Mouse (Mus musculus) forebrain, embryonic 16.5 days (tissue): ENCODE measurements at regions not wholly inside any gene's neighbourhood (a gene's known extent, or its start where the extent isn't known, plus 50 kb on each side); places are given as distances from the start of the nearest gene placed in this dataset.

Experiments used
- ATAC-seq: fragments of 200-750 bp; cut with Nextera tagmentation; 2 replicates; pipeline ENCODE4 v1.8.0; 2017; ENCODE audit warnings: mild to moderate bottlenecking, moderate library complexity
- H3K27ac ChIP-seq: fragments of 300-500 bp; sonication (generic); 2 replicates; pipeline ENCODE4 v1.5.1; 2014; ENCODE audit warnings: low read length, control low read depth
- H3K27me3 ChIP-seq: fragments of 300-500 bp; sonication (generic); replicated peaks from 2 replicates; pipeline ENCODE4 v1.6.1; 2014; ENCODE audit warnings: low read length; ENCODE audit not compliant: control insufficient read depth, insufficient read depth
- H3K36me3 ChIP-seq: fragments of 300-500 bp; sonication (generic); 2 replicates; pipeline ENCODE4 v1.6.1; 2014; ENCODE audit not compliant: control insufficient read depth, insufficient read depth
- H3K4me1 ChIP-seq: fragments of 300-500 bp; sonication (generic); replicated peaks from 2 replicates; pipeline ENCODE4 v1.6.1; 2014; ENCODE audit warnings: low read length; ENCODE audit not compliant: control insufficient read depth, insufficient read depth
- H3K4me2 ChIP-seq: fragments of 300-500 bp; sonication (generic); 2 replicates; pipeline ENCODE4 v1.6.1; 2014; ENCODE audit warnings: mild to moderate bottlenecking, low read length, control low read depth
- H3K4me3 ChIP-seq: fragments of 300-500 bp; sonication (generic); replicated peaks from 2 replicates; pipeline ENCODE4 v1.5.1; 2014; ENCODE audit warnings: mild to moderate bottlenecking, low read length, control low read depth
- H3K9ac ChIP-seq: fragments of 300-500 bp; sonication (generic); replicated peaks from 2 replicates; pipeline ENCODE4 v1.6.1; 2014; ENCODE audit warnings: low read depth, low read length, control low read depth
- H3K9me3 ChIP-seq: fragments of 300-500 bp; sonication (generic); 2 replicates; pipeline ENCODE4 v1.6.1; 2016; ENCODE audit warnings: low read length; ENCODE audit not compliant: control insufficient read depth
- WGBS: fragments of 180-500 bp; shearing (Covaris S2); extraction: QIAGEN DNeasy Blood & Tissue Kit; methylation state at CpG from one replicate; pipeline ENCODE4 v1.1.7; 2014; 5-methylcytosine and 5-hydroxymethylcytosine counted together

GRCm38 (mm10) chr9:122655583-122655982 lies 91.6 kb upstream of the Topaz1 start:
- Histone ChIP-seq H3K4me1 (peaks cover 3% of the 10 kb centered on the region; the same call in 1 of the 2 replicates), H3K9me3 (no peaks in the 10 kb centered on the region), H3K9ac (no peak overlapping the region), H3K4me2 (no peak overlapping the region), H3K27me3 (no peaks in the 10 kb centered on the region), H3K4me3 (no peak overlapping the region), H3K27ac (no peak overlapping the region), H3K36me3 (no peaks in the 10 kb centered on the region)
- ATAC-seq: no peak
- WGBS: 41% methylated on average over 17 of the region's 17 CpGs

- no peaks in the 10 kb centered on the region for H3K9me3 ChIP-seq
- ATAC-seq: peak; percentile 40; the same call in 1 of the 2 replicates
- H3K4me3 ChIP-seq: no peak overlapping the region
- H3K36me3 ChIP-seq: no peaks in the 10 kb centered on the region
- H3K27me3 ChIP-seq: no peaks in the 10 kb centered on the region
- WGBS: 67% methylated on average over 9 of the region's 9 CpGs
- H3K4me2 ChIP-seq: no peak overlapping the region
- peaks cover 3% of the 10 kb centered on the region; the same call in 1 of the 2 replicates for H3K4me1 ChIP-seq
- H3K9ac ChIP-seq: no peak overlapping the region
- no peak overlapping the region for H3K27ac ChIP-seq
Observed at GRCm38 (mm10) chr9:122660050-122660449, 87.1 kb upstream of the Topaz1 start.

GRCm38 (mm10) chr9:122666978-122667645 lies 80.0 kb upstream of the Topaz1 start:
- WGBS: 7% methylated on average over 3 of the region's 5 CpGs
- Histone ChIP-seq H3K27ac (no peak overlapping the region), H3K36me3 (no peaks in the 10 kb centered on the region), H3K4me3 (no peak overlapping the region), H3K4me1 (no peaks in the 10 kb centered on the region), H3K9ac (no peak overlapping the region), H3K27me3 (no peaks in the 10 kb centered on the region), H3K4me2 (no peak overlapping the region), H3K9me3 (no peaks in the 10 kb centered on the region)
- no peak for ATAC-seq

GRCm38 (mm10) chr9:122667646-122667981 lies 79.5 kb upstream of the Topaz1 start:
- no peaks in the 10 kb centered on the region for H3K27me3 ChIP-seq
- ATAC-seq: no peak
- no peaks in the 10 kb centered on the region for H3K4me1 ChIP-seq
- H3K9me3 ChIP-seq: no peaks in the 10 kb centered on the region
- H3K4me3 ChIP-seq: no peak overlapping the region
- WGBS: 52% methylated on average over 3 of the region's 3 CpGs
- H3K27ac ChIP-seq: no peak overlapping the region
- H3K36me3 ChIP-seq: no peaks in the 10 kb centered on the region
- no peak overlapping the region for H3K4me2 ChIP-seq
- no peak overlapping the region for H3K9ac ChIP-seq

- no peaks in the 10 kb centered on the region for H3K4me1 ChIP-seq
- no peaks in the 10 kb centered on the region for H3K36me3 ChIP-seq
- no peak overlapping the region for H3K27ac ChIP-seq
- no peak overlapping the region for H3K9ac ChIP-seq
- WGBS: 66% methylated on average over 3 of the region's 3 CpGs
- H3K9me3 ChIP-seq: no peaks in the 10 kb centered on the region
- no peaks in the 10 kb centered on the region for H3K27me3 ChIP-seq
- no peak overlapping the region for H3K4me2 ChIP-seq
- no peak overlapping the region for H3K4me3 ChIP-seq
- no peak for ATAC-seq
Observed at GRCm38 (mm10) chr9:122673777-122674176, 73.4 kb upstream of the Topaz1 start.

GRCm38 (mm10) chr9:122678001-122678696 lies 69.0 kb upstream of the Topaz1 start:
- no peak overlapping the region for H3K4me3 ChIP-seq
- H3K36me3 ChIP-seq: no peaks in the 10 kb centered on the region
- no peaks in the 10 kb centered on the region for H3K27me3 ChIP-seq
- no peak overlapping the region for H3K4me2 ChIP-seq
- H3K9me3 ChIP-seq: no peaks in the 10 kb centered on the region
- no peak for ATAC-seq
- H3K9ac ChIP-seq: no peak overlapping the region
- H3K27ac ChIP-seq: no peak overlapping the region
- no peaks in the 10 kb centered on the region for H3K4me1 ChIP-seq
- WGBS: 38% methylated on average over 14 of the region's 14 CpGs

GRCm38 (mm10) chr9:122687170-122687569 lies 60.0 kb upstream of the Topaz1 start:
- Histone ChIP-seq H3K4me3 (no peak overlapping the region), H3K27me3 (no peaks in the 10 kb centered on the region), H3K9ac (no peak overlapping the region), H3K4me1 (no peaks in the 10 kb centered on the region), H3K27ac (no peak overlapping the region), H3K9me3 (no peaks in the 10 kb centered on the region), H3K4me2 (no peak overlapping the region), H3K36me3 (no peaks in the 10 kb centered on the region)
- peak; percentile 33; the same call in 1 of the 2 replicates for ATAC-seq
- WGBS: 16% methylated on average over 4 of the region's 4 CpGs

GRCm38 (mm10) chr9:122691879-122692278 lies 55.3 kb upstream of the Topaz1 start:
- WGBS: 74% methylated on average over 6 of the region's 6 CpGs
- ATAC-seq: no peak

GRCm38 (mm10) chr9:122695724-122696123 lies 51.4 kb upstream of the Topaz1 start:
- H3K36me3 ChIP-seq: no peaks in the 10 kb centered on the region
- no peak overlapping the region for H3K27ac ChIP-seq
- peak; percentile 38; the same call in 1 of the 2 replicates for ATAC-seq

More at GRCm38 (mm10) chr9:122691879-122692278, 55.3 kb upstream of the Topaz1 start:
- Histone ChIP-seq H3K9ac (no peak overlapping the region), H3K27me3 (no peaks in the 10 kb centered on the region), H3K9me3 (no peaks in the 10 kb centered on the region), H3K4me3 (no peak overlapping the region), H3K4me2 (no peak overlapping the region), H3K36me3 (no peaks in the 10 kb centered on the region), H3K4me1 (peaks cover 8% of the 10 kb centered on the region), H3K27ac (no peak overlapping the region)

More at GRCm38 (mm10) chr9:122695724-122696123, 51.4 kb upstream of the Topaz1 start:
- Histone ChIP-seq H3K4me2 (no peak overlapping the region), H3K4me1 (peaks cover 8% of the 10 kb centered on the region), H3K4me3 (no peak overlapping the region), H3K27me3 (no peaks in the 10 kb centered on the region), H3K9ac (no peak overlapping the region), H3K9me3 (no peaks in the 10 kb centered on the region)
- 0% methylated on average over 1 of the region's 1 CpGs for WGBS
